Mouse (Mus musculus): Measurements from ENCODE around the gene Klhdc4.

Klhdc4 gene

DNA sequence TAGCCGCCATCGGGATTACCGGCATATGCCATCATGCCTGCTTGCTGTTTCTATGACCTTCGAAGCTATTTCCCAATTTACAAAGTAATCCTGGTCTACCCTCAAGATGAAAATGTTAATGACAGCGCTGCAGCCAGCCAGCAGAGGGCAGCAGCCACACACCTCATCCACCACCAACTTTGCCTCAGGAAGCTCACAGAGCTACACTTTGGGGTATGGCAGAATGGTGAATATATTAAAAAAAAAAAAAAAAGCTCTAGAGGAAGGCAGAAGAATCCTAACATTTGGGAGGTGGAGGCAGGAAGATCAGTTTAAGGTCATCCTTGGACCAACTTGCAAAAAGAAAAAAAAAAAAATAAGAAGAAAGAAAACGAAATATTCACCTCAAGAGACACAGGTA, 20.6 kb upstream of the Klhdc4 start:
- peak; percentile 92 for DNase-seq (ENCODE audit: low read depth)

DNA sequence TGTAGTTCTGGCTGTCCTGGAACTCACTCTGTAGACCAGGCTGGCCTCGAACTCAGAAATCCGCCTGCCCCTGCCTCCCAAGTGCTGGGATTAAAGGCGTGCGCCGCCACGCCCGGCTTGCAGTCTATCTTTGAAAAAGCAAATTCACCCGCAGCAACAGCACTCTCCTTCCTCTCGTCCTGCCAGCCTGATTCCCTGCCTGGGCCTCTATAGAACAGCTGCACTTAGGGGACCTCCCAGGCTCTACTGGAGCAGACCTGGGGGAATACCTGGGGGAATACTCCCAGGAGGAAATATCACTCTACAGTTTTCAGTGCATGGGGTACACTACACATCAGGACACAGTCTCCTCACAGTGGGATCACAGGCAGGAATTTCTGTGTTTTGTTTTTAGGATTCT, 19.9 kb upstream of the Klhdc4 start:
- no peak for DNase-seq (ENCODE audit: low read depth)

DNA sequence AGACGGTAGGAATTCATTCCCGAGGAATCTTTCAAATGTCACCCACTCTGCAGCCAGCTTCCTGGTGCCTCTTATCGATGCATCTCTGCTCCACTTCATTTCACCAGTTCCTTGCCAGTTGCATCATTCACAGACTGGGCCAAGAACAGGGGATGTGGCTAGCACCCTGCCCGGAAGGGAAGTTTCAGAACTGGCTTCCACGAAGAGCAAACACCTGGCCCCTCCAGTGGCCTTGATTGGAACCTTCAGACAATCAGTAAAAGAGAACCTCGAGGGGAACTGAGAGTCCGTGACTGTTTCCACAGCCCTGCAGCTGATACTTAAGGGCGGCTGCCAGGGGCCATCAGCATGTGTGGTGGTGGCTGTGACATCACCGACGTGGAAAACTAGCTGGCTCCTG, 19.1 kb upstream of the Klhdc4 start:
- peak; percentile 67 for DNase-seq (ENCODE audit: low read depth)

DNA sequence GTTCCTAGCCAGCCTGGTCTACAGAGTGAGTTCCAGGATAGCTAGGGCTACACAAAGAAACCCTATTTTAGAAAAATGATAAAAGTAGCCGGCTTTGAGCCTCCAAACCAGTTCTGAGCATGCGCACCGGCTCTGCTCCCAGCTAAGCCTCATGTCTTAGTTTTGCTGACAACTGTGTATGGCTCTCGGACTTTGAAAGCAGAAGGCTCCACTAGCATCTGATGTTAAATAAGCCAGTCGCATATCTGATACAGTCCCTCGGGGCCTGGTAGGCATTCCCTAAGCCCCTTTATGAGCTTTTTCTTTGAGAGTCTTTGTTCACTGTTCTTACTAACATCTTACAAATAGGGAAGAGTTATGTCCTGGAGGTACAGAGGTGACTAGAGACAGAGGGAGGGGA, 18.6 kb upstream of the Klhdc4 start:
- DNase-seq (ENCODE audit: low read depth), result no peak

DNA sequence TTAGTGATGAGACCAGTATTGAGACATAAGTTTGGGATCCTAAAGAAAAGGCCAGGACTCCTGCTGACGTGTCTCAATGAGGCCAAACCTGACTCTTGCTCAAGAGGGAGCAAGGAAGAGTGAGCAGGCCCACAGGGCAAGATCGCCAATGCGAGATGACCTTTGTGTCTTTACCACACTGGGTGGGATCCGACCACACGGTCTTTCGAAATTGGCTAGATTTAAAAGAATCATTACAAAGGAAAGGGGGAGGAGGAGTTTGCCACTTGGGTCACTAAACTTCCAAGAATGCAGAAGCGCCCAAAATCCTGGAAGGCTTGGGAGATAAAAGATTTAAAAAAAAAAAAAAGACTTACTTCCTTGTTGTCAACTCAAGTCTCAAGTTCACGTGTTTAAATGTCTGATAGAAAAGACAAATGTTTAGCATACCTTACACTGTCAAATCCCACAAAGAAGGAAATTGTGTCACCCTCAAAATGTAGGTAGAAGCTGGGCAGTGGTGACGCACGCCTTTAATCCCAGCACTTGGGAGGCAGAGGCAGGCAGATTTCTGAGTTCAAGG, 18.0 kb upstream of the Klhdc4 start:
- DNase-seq (ENCODE audit: low read depth), result no peak

DNA sequence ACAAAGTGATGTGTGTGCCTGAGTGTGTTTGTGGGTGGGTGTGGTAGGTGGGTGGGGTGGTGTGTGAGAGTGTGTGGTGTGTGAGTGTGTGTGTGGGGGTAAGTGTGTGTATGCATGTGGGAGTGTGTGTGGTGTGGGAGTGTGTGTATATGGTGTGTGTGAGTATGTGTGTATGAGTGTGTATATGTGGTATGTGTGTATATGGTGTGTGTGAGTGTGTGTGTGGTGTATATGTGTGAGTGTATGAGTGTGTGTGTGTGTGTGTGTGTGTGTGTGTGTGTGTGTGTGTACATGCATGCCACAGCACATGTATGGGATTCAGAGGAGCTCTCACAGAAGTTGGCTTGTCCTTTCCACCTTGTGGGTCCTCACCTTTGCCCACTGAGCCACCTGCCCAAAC, 17.4 kb upstream of the Klhdc4 start:
- DNase-seq (ENCODE audit: low read depth), result no peak

DNA sequence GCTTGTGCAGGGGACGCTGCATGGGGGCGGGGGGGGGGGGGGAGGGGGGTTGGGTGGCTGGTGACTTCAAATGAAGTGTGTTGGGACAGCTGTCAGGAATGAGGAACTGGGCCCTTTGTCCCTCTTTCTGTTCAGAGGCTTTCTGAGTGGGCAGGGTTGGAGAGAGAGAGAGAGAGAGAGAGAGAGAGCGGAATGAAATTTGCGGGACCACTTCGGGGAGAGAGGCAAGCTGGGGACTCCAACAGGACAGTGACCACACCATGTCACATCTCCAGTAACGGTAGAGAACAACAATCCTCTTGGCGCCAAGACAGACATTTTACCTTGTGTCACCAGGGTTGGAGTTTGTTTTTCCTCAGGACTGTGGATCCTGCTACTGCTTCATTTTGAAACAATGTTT, 15.4 kb upstream of the Klhdc4 start:
- DNase-seq (ENCODE audit: low read depth), result no peak

DNA sequence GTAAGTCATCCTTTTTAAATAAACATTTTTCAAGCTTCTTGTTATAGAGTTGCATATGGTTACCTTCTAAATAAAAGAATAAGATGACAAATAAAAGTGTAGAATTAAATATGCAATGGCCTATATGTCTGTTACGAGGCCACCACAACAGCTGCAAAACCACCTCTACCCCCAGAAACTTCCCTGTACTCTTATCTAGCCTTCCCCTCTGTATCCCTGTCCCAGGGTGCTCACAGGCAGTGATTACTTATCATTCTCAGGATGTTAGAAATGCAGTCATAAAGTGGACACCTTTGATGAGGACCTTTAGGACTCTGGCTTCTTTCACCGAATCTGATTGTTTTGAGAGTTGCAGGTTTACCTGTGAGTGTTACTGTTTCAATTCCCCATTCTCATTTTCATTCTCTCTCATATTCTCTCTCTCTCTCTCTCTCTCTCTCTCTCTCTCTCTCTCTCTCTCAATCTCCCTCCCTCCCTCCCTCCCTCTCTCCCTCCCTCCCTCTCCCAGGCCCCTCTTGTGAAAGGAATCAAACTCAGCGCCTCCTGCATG, 13.9 kb upstream of the Klhdc4 start:
- DNase-seq (ENCODE audit: low read depth), result no peak

DNA sequence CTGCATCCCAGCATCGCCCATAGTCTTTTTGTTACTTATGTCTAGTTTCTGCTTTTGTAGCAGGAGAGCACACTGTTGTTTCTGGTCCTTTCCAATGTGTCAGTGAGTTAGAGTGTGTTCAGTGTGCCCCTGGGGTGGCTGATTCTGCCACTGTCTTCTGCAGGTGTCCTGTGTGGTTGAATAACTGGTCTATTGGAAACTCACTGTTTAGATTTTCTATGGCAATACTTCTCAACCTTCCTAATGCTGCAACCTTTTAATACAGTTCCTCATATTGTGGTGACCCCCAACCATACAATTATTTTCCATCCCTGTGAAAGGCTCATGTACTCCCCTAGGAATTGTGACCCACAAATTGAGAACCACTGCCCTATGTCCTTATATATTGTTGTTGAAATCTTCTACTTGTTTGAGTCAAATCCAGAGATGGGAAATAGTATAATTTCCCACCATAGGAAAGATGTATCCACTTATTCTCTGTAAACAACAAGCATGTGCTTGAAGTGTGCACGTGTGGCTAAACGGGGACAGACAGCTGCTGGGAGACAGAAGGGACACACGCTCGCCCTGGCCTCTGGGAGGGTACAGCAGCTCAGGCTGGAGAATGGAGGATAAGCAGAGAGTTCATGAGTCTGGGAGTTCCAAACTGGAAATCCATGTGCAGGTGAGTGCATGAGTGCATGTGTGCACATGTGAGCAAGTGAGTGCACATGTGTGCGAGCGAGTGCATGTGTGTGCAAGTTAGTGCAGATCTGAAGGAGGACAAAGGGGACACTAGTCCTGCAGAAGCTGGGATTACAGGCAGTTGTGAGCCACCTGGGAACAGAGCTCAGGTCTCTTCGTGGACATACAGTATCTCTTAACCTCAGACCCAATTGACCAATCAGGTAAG, 12.9 kb upstream of the Klhdc4 start:
- no peak for DNase-seq (ENCODE audit: low read depth)

DNA sequence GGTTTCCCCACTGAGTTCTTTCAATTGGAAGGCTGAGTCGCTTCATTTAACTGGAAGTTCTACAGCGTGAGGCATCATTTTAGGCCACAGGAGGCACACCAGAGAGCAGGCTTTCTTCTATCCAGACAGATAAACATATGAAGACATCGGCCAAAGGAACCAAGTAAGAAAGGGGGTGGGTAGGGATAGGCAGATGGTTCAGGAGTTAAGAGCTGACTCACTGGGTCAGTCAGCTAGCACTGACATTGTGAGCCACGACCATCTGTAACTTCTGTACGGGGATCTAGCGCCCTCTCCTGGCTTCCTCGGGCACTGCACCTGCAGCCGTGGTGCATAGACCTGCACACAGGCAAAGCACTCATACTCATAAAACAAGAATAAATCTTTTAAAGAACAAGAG, 11.9 kb upstream of the Klhdc4 start:
- DNase-seq (ENCODE audit: low read depth), result peak; percentile 91

DNA sequence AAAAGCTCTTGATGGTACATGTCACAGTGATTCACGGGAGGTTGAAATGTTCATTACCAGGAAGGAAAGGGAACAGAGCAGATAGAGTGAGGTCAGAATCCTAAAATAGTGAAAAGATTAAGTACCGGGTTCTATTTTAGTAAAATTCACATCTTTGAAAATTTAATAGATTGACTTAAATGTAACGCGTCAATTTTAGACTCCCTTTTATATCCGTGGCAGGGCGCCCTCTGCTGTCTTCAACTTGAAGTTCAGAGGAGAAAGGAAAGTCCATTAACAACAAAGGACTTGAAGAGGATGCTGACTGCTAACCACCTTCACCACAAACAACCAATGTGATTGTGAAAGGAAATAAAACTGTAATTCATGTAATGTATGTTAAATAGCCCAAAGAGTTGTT, 3.1 kb upstream of the Klhdc4 start:
- DNase-seq (ENCODE audit: low read depth), result peak; percentile 91

DNA sequence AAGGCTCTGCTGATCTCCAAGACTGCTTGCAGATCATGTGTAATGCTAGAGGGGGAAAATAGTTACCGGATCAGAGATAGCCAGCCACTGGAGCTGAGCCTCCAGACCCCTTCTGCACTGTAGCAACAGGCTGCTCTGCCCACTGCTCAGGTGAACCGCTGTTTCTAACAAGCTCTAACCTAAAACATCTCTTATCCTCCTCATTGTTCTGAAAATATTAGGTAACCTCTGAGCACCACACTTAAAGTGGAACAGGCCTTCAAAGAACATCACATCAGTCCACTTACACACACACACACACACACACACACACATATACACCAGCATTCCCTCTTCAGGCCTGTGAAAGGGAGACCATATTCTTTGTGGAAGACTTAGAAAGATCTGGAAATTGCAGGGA, 2.7 kb upstream of the Klhdc4 start:
- DNase-seq (ENCODE audit: low read depth), result no peak

DNA sequence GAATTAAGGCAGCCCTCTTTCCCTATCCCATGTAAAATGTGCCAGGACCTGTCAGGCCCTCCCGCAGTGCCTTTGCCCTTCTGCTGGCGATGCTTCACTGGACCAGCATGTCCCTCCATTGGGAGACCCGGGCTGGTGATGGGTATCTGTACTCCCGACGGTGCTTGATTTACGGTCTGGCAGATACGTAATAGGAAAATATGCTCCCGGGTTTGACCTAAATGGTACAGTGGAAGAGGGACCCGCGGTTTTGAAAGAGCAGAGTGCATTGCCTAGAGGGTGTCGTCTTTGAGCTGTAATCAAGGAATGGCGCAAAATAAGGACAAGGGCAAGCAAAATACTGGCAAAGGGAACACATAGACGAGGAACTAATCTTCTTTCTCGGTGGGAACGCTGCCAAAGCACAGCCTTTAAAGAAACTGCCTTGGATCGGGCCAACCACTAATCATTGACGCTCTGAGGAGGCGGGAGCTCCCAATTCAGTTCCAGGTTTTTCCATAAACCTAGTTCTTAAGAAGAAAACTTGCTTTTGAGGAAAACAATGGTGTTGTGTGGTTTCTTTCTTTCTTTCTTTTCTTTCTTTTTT, 501 bp upstream of the Klhdc4 start:
- DNase-seq (ENCODE audit: low read depth), result peak; percentile 56

DNA sequence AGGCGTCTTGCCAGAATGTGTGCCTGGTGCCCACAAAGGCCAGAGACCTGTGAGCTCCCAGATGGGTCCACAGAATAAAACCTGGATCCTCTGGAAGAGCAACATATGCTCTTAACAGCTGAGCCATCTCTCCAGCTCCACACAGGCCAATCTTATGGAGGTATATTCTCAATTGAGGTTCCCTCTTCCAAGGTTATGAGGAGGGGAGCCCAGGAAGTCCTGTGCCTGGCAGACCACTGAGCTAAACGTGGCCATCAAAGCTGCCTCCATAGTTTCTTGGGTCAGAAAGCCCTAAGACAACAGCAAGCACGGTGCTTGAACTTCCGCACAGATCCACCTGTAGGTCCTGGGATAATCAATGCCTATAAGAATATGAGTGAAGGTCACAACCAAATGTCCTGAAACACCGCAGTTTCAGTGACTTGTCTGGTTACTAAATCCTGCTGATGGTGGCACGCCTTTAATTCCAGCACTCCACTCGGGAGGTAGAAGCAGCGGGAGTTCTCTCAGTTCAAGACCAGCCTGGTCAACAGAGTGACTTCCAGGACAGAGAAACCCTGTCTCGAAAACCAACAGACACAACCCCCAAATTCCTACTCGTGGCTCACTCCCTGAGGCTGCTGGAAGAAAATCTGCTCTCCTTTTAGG, 869 bp downstream of the Klhdc4 start:
- DNase-seq (ENCODE audit: low read depth), result no peak

DNA sequence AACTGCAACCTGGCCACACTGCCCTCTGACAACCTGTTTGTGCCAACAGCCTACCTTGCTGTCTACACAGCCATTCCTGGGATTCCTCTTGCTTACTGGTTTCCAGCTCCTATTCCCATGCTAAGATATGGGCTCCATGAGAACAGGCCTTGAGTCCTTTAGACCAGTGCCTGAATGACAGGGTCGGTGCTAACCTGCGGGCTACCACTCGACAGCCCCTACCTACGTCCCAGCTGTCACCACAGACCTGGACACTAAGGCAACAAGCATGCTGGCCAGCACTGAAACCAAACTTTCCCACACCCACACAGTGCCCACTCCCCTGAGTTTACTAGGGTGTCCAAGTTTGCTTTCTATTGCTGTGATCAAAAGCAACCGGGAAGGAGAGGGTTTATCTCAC, 1.6 kb downstream of the Klhdc4 start:
- no peak for DNase-seq (ENCODE audit: low read depth)

DNA sequence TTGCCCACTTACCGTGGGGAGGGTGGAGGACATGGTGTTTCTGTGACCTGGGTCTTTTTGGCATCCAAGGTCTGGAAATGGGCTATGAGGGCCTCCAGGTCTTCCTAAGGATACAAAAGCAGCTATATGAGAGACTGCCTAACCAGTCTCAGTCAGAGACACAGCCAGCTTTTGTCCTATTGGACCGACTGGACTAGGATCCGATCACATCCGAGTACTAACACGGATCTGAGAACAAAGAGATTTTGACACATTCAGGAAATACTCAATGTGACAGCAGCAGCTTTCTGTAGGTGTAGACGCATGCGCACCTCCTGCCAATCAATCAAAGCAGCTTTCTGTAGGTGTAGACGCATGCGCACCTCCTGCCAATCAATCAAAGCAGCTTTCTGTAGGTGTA, 7.6 kb downstream of the Klhdc4 start:
- no peak for DNase-seq (ENCODE audit: low read depth)

DNA sequence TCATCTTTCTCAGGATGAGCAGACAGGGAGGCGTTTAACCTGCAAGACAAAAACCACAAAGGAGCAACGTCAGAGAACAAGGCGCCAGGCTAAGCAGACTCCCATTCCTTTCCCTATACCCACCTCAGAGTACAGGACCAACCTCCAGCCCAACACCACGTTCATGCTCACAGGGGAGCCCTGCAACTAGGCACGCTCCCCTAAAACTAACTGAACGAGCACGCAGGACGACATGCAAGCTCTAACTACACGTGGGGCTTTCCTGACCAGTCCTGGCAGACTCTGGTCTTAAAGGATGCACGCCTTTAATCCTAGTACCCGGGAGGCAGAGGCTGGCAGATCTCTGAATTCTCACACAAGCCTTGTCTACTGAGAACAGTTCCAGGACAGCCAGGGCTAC, 8.0 kb downstream of the Klhdc4 start:
- no peak for DNase-seq (ENCODE audit: low read depth)

DNA sequence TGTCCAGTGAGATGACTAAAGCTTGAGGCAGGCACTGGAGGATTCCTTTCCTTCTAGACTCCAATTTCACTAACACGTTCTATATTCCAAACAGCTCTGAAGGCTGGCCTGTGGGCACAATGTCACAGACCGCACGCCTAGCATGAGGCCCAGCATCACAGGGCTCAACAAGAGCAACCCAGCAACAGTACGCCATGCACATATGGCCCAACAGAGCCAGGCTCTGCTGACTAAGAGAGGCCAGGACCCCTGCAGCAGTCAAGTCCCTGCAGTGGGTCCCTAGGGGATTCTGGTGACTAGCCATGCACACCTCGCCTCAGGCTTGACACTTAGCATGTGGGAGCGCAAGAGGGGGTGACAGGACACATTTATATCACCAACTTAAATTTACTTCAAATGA, 8.5 kb downstream of the Klhdc4 start:
- no peak for DNase-seq (ENCODE audit: low read depth)

DNA sequence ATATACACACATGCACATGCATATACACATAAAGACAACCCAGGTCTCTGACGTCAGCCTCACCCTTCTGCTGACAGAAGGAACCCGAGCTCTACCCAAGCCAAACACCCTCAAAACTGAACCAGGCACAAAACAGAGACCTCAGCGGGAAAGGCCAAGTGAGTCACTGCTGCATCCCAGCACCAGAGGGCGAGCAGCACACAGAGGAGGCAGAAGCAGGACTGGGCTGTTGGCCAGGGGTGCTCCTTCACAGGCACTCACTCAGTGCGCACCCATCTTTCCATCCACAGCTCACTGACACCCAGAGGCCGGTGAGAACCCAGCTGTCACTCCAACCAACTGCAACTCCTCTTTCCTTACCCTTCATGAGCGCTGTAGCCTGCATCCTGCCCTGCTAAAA, 11.1 kb downstream of the Klhdc4 start:
- peak; percentile 65 for DNase-seq (ENCODE audit: low read depth)

DNA sequence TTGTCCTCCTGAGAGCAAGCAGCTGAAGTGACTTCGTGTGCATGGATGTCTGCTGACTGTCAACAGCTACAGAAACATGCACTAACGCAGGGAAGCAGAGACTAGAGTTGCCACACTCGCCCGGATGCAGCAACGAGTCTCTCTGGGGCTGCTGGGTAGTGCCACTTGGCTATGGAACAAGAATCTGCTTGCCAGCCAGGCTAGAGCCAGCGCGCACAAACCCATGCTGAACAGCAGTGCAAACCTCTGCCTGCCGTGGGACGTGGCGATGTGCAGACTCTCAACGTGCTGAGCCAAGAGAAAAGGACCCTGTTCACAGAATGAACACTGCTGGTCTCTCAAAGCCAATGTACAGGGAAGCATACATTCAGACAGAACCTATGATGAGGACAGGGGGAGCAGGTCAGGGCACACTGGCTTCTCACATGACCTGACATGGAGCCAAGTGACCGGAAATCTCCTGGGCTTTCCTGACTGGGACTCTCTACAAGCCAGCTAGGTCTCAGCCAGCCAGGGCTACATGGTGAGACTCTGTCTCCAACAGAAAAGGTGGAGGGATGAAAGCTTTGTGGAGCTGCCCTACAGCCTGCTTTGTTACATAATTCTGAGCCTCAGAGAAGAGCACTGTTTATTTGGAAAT, 17.3 kb downstream of the Klhdc4 start:
- DNase-seq (ENCODE audit: low read depth), result no peak

DNA sequence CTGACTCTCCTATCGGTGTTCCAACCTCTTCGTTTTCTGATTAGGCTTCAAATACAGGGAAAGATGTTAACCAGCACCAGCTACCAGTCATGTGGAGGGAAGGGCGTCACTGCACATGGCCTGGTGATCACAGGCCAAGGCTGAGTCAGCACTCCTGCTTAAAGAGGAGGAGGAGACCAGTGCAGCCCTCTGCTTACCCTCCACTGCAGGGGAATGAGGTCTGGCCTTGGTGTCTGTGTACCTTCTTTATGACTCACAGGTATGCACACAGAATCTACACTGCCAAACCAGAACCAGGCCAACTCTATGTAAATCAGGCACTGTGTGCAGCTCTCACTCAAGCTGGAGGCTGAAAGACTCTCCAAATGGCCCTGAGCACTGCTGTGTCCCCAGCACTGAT, 17.9 kb downstream of the Klhdc4 start:
- DNase-seq (ENCODE audit: low read depth), result no peak

DNA sequence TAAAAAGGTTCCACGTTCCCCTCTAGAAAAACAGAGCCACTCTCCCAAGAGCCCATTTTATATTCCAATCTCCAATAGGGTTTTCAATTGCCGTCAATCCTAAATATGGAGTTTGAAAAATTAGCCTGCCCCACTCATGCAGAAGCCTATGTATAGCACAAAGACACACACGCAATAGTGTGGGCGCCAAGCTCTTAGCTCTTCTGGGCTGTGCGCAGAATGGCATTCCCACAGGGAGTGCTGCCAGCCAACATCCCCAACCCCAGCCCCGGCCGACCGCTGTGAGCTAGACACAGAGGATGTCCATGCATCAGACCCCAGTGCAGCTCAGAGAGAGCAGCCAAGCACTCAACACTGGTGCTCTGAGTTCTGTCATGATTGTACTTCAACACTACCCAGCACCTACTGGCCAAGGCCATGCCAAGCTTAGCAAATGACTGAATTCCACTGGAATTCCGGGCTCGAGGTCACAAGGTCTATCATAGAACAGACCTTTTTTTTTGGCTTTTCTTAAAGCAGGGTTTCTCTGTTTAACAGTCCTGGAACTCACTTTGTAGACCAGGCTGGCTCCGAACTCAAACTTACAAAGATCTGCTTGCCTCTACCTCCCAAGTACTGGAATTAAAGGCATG, 19.7 kb downstream of the Klhdc4 start:
- DNase-seq (ENCODE audit: low read depth), result no peak

All from NIH3T3 (cell line).